Mouse (Mus musculus) B cell, adult 2 months (primary cell): ENCODE measurements around the gene 1700001J03Rik.
"Not testable (repeated sequence)": the region's sequence is repeated elsewhere in the genome, so short reads cannot be mapped to it uniquely, and the experiment has no call there.

ENCODE experiments used
- DNase-seq, 2 experiments: peaks; one replicate each; pipeline ENCODE4 v3.0.0; 2022

1700001J03Rik gene

DNA sequence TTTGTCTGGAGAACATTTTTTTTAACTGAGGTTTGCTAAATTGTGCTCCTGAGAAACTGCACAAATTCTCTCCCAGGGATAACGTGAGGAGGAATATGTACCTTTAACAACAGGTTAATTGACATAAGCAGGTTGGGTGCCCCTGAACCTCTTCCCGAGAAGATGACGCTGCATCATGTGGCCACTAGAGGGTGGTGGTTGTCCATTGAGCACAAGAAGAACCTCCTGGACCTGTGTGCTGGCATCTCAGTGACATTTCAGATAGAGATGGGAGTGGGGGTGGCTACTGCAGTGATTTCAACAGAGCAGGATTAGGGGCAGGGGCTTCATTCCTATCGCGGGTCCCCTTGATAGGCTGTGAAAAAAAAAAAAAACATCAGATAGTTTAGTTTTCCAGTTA lies 2.3 kb upstream of the 1700001J03Rik start:
- DNase-seq = peak; percentile 67 to 69

GRCm38 (mm10) chr5:146172744-146173143 lies 12.4 kb downstream of the 1700001J03Rik start:
- DNase-seq = not testable (repeated sequence)

DNA sequence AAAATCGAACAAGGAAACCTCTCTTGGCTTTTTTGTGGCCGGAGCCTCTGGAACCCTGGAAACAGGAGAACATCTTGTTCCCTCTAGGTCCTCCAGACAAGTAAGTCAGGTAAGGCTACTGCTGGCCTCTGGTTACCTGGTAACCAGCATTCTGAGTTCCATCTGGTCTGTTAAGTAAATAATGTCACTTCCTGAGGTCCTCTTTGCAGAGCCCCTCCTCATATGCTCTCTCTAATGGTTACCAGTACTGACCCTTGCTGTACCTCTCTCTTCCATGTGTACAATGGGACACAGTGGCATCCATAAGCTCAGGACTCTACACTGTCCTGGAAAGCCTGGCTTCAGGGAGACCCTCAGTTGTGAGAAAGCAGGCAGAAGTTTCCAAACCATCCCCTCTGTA lies 14.5 kb downstream of the 1700001J03Rik start, which contains the start of gene Gm6309:
Gm6309 (minus strand) TSS at position 101 of the 400 bp plus-strand sequence.
- DNase-seq = not testable (repeated sequence)

- DNase-seq = not testable (repeated sequence)
Observed at GRCm38 (mm10) chr5:146160439-146160838, 24.7 kb downstream of the 1700001J03Rik start, which contains the start of gene Gm5565. TSS of gene Gm5565 (minus strand) at chr5:146160539.

DNA sequence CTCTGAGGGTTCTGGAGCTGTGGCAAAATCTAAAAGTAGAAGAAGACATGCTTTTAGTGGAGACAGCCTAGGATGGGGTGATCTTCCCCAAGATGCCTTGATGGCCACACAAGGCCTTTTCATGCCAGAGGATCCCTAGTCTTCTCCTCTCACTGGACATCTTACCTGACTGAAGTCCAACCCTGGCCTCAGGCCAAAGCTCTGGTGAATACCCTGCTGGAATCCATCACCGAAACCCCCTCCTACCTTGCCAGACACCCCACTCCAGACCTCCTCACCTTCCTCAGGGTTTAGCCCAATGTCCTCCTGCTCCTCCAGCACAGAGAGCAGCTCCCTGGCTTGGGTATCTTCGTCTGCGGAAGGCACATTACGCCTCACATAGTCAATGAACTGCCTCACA lies 26.8 kb downstream of the 1700001J03Rik start:
- not testable (repeated sequence) for DNase-seq

- no peak for DNase-seq
Observed at GRCm38 (mm10) chr5:146150454-146150853, 34.6 kb downstream of the 1700001J03Rik start.

GRCm38 (mm10) chr5:146147903-146148302 lies 37.2 kb downstream of the 1700001J03Rik start:
- peak; percentile 16 to 19 for DNase-seq
